Mouse (Mus musculus): Measurements from ENCODE around the gene Arpin.

Arpin gene

DNA sequence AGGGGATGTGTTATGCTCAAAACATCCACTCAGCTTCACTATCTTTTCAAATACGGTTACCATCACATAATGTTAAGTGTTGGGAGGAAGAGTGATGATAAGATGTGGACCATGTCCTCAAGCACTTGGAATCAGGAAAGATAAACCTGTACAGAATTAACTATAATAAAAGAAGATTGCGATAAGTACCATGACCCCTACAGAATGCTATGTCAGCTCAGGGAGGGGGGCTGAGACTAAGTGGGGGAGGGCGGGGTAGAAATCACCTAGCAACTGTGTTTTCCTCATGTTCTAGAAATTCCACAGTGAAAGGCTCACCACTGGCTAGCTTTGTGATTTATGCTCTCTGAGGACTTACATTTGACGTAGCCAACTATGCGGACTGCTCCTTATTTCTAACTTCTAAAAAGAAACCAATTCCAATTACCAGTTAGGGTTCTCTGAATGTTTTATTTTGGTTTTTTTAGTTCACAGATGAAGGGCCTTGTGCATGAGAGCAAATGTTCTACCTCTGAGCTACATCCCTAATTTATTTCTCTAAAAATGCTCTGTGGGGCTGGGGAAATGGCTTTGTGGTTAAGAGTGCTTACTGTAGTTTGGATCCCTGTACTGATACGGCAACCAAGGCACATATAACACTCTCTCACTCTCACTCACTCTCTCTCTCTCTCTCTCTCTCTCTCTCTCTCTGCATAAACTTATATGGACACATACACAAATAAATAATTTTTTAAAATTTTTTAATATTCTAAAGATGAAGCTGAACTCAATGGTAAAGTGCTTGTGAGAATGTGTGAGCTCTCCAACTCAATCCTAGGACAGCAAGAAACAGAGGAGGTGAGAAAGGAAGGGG lies 42.4 kb downstream of the Arpin start:
- DNase-seq (ENCODE audit: low spot score in 2 of 2): no peak

DNA sequence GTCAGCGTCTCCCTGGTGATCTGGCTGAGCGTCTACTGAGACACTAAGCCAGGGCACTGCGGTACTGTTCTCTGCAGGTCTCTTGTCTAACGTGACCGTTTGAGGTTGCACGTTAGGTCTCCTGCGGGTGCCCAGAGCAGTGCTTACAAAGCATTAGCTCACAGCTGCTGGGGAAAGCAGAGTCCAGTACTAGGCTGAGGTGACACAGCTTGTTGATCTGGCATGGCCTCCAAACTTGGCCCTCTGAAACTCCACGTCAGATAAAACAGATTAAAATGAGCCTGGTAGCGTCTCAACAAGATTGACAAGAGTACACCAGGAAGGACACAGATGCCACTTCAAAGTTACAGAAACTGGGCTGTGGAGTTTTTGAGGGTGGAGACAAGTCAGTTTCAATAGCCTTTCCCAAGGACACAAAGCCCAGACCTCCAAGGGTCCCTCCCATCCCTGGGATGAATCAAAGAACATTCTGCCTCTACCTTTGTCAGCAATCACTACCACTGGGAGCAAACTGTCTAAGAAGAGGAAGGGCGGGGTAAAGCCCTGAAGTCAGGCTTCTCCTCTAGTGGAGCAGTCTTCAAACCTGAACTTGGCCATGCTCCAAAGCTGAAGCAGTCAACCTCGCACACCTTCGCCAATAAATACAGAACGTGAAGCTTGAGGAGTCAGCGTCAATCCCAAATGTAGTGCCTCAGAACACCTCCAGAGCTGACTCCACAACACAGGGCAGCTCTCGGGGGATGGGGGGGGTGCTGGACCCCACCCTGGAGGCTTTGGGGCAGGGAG lies 44.5 kb downstream of the Arpin start:
- DNase-seq (ENCODE audit: low spot score in 2 of 2): no peak

- no peak for DNase-seq (ENCODE audit: low spot score in 2 of 2)
These were observed 46.6 kb downstream of the Arpin start for GRCm38 (mm10) chr7:79888603-79889002.

DNA sequence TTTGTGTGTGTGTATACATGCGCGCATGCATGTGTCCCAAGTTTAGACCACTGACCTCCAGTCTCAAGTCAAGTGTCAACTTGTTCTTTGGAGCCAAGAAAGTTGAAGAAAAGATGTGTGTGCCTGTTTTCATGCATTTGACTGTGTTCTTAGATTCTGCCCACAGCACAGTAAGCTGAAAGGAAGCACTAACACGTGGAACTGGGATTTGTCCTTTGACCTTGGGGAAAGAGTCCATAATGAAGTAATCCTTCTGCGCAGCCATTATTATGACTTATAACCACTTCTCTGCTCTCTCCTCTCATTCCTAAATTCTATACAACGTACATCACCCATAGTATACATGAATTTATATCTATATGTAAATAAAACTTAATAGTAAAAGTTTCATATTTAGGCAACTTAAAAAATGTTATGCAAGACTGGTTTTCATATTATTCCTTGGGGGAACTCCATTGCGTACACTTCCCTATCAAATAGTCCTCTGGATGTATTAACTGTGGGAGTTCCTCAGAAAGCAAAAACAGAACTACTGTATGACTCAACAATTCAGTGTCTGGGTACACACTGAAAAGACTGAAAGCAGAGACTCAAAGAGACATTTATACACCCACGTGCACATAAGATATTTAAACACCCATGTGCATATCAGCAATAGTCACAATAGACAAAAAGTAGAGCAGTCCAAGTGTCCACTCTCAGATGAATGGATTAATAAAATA lies 51.4 kb downstream of the Arpin start:
- DNase-seq (ENCODE audit: low spot score in 2 of 2): no peak

GRCm38 (mm10) chr7:79881901-79882300 lies 53.3 kb downstream of the Arpin start:
- DNase-seq (ENCODE audit: low spot score in 2 of 2): no peak

GRCm38 (mm10) chr7:79880998-79881397 lies 54.2 kb downstream of the Arpin start:
- DNase-seq (ENCODE audit: low spot score in 2 of 2): no peak

- DNase-seq (ENCODE audit: low spot score in 2 of 2): no peak
These were observed 55.1 kb downstream of the Arpin start for GRCm38 (mm10) chr7:79880033-79880432.

- DNase-seq (ENCODE audit: low spot score in 2 of 2): no peak
These were observed 56.6 kb downstream of the Arpin start for GRCm38 (mm10) chr7:79878455-79879025.

Measured in cerebellum, postnatal 4 days (tissue).